Mouse (Mus musculus): ENCODE measurements at regions not wholly inside any gene's neighbourhood (a gene's known extent, or its start where the extent isn't known, plus 50 kb on each side); places are given as distances from the start of the nearest gene placed in this dataset.

- DNase-seq (ENCODE audit: inconsistent age in 2 of 2, low spot score in 1 of 2), result peak in 1 of 2 experiments; percentile 41
These were observed 63.5 kb upstream of the Met start for GRCm38 (mm10) chr6:17400147-17400546.

DNA sequence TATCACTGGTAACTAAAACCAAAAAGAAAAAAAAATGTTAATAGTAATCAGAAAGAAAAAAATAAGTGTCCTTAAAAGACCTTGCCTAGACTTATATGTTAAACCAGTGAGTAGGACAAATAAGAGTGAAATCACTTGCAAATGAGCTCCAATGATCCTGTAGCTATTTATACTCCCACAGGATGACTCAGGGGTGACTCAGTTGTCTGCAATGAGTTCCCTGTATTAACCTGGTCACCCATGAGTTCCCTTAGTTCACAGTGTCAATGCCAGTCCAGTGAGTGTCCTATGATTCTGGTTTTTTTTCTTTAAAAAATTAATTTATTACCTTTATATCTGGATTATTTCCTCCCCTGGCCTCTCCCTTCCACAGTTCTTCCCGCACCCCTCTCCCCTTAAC, 55.5 kb upstream of the Met start:
- peak in 1 of 2 experiments; percentile 30 for DNase-seq (ENCODE audit: inconsistent age in 2 of 2, low spot score in 1 of 2)

DNA sequence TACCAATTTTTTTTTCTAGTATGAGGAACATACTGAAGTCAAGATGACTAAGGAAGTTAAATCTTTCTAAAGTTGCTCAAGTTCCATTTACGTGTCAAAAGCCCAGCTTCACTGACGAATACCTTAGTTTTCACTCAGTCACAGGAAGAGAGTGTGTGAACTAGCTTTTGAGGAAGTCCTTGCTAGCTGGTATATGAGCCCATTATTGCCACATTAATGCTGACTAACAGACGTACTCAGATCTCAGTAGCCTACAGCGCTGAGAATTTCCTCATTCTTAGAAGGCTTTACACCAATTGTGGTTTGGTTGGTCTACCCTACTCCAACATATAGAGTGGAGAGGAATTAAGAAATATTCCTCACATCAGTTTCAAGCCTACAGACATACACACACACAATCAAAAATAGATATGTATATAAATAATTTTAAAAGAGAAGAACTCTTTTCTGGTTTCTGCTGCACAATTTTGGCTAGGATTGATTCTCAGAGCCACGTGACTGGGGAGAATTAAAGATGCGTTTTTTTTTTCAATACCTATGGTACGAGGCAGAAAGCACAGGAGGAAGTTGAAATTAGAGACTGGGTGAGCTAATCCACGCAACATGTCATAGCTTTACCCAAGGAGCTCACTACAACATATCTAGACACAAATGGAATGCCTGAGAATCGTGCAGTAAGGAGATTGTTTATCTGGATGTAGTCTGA, 53.7 kb upstream of the Met start:
- DNase-seq (ENCODE audit: inconsistent age in 2 of 2, low spot score in 1 of 2), result no peak

GRCm38 (mm10) chr6:17410409-17410722, 53.2 kb upstream of the Met start:
- no peak for DNase-seq (ENCODE audit: inconsistent age in 2 of 2, low spot score in 1 of 2)
